Mouse (Mus musculus): Measurements from ENCODE around the gene Lrrc25.
"Not testable (repeated sequence)": the region's sequence is repeated elsewhere in the genome, so short reads cannot be mapped to it uniquely, and the experiment has no call there.

Gene Lrrc25

DNA sequence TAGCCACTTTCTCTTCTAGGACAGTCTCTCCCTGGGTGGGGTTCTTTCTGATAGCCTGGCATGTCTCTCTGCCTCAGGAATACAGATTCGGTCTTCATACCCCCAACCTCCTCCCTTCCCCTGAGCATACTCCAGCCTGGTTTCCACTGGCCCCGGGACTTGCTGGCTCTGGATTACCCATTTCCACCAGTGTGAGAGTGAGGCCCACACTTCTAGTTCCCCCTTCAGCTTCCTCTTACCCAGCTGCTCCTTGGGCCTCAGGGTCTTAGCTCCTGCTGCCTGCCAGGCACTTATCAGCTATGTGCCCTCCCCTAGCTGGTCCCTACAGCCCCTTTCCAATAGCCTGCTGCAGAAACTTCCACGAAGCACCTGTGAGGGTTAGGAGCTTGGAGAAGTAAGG lies at the start of gene Lrrc25:
Gene Lrrc25, plus strand, starts transcription at position 262 of the 400 bp plus-strand sequence.
- no peak for DNase-seq

- DNase-seq = no peak
These were observed 45.6 kb upstream of the Lrrc25 start for GRCm38 (mm10) chr8:70570360-70570759.

DNA sequence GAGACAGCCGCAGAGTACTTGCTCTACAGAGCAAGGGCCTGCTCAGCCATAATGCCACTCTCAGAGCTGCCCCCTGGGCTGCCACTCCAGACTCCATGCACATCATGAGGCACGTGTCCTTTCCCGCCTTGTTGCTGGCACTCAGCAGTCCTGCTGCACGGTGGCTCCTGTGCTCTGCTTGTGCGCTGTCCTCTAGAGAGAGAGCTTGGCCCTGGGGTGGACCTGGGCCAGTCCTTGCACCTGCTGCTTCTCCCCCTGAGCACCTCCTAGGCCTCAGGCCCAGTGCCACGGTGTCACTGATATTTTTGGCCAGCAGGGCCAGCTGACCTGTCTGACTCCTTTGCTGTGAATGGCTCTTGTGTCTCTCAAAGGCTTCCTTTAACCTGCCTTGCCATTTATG lies 45.0 kb upstream of the Lrrc25 start:
- peak in 1 of 2 experiments; percentile 45 for DNase-seq

GRCm38 (mm10) chr8:70574302-70574701 lies 41.7 kb upstream of the Lrrc25 start:
- DNase-seq = no peak

- DNase-seq = peak; percentile 65 to 71
These were observed 41.0 kb upstream of the Lrrc25 start for GRCm38 (mm10) chr8:70574915-70575314.

DNA sequence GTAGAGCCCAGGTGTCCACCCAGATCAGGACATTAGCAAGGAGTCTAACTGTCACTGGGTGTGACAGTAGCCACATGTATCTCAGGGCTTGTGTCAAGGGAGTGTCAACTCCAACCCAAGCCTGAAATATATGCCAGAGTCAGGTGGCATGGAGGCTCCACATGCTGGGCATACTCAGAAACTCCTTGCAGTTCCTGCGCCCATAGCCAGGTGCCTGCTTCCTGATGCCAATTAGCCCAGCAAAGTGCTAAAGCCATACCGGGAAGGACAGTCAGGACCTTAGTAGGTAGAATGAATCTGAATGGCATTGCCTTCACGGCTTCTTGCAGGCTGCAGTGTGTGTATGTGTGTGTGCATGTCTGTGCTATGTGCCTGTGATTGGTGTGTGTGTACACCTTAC lies 38.7 kb upstream of the Lrrc25 start:
- DNase-seq = no peak

- DNase-seq = peak; percentile 88 to 90
These were observed 32.2 kb upstream of the Lrrc25 start for GRCm38 (mm10) chr8:70583476-70584387.

- DNase-seq = no peak
These were observed 31.2 kb upstream of the Lrrc25 start for GRCm38 (mm10) chr8:70584606-70585257.

DNA sequence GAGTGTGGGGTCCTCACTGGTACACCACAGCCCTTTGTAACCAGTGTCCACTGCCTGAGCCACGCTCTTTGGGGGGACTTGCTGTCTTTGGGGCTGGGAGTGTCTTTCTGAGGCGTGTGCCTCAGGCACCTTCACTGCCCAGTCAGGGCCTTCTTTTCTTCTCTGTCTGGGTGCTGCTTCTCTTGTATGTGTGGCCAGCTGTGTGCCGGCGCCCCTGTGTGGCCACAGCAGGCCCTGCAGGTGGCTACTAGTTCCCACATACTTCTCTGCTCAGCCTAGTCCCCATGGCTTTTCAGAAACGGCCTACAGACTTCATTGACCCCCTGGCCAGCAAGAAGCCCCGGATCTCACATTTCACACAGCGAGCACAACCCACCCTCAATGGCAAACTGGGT lies 30.7 kb upstream of the Lrrc25 start:
- DNase-seq = peak; percentile 63 to 68

DNA sequence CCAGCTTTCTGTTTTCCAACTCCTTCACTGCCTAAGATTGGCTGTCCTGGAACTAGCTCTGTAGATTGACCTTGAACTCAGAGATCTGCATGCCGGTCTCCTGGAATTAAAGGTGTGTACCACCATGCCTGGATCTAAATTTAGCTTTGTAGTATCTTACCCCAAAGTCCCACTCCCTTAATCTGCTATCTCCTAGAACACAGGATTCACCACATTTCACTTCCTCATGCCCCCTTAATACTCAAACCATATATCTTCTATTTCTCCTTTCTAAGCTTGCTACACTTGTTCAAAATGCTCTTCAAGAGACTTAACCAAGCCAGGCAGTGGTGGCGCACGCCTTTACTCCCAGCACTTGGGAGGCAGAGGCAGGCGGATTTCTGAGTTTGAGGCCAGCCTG lies 28.0 kb upstream of the Lrrc25 start:
- not testable (repeated sequence) for DNase-seq

GRCm38 (mm10) chr8:70591569-70591968 lies 24.4 kb upstream of the Lrrc25 start:
- DNase-seq = no peak

DNA sequence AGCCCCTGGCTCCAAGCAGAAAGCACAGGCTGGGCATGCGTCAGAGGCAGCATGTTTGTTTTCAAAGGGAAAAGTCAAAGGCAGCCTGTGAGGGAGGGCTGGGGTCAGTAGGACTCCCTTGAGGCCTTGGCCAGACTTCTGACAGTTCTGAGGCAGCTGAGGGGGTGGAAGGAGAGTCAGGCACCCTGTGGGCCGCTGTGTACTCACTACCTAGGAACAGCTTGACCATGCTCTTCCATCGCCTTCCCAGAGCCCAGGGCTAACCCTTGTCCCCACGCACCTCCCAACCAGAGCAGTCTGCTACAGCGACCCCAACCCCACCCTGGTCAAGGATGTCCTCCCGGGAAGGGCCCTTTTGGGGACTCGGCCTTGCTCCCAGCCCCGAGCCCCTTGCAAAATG lies 22.8 kb upstream of the Lrrc25 start:
- DNase-seq = no peak

GRCm38 (mm10) chr8:70593961-70594609 lies 21.9 kb upstream of the Lrrc25 start, which contains the start of gene Isyna1:
TSS of gene Isyna1 (plus strand) at chr8:70594373.
- DNase-seq = peak; percentile 75 to 78

GRCm38 (mm10) chr8:70594621-70595564 lies 21.1 kb upstream of the Lrrc25 start:
- peak; percentile 59 to 71 for DNase-seq

GRCm38 (mm10) chr8:70595811-70596210 lies 20.1 kb upstream of the Lrrc25 start:
- DNase-seq = no peak

DNA sequence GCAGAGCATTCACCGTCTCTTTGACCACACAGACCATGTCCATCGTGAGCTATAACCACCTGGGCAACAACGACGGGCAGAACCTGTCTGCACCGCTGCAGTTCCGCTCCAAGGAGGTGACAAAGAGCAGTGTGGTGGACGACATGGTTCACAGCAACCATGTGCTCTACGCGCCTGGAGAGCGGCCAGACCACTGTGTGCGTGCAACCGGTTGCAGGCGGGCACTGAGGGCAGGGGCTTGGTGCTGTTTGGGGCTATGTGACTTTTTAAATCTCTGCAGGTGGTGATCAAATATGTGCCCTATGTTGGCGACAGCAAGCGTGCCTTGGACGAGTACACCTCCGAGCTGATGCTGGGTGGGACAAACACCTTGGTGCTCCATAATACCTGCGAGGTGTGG lies 19.7 kb upstream of the Lrrc25 start:
- peak; percentile 30 to 56 for DNase-seq

DNA sequence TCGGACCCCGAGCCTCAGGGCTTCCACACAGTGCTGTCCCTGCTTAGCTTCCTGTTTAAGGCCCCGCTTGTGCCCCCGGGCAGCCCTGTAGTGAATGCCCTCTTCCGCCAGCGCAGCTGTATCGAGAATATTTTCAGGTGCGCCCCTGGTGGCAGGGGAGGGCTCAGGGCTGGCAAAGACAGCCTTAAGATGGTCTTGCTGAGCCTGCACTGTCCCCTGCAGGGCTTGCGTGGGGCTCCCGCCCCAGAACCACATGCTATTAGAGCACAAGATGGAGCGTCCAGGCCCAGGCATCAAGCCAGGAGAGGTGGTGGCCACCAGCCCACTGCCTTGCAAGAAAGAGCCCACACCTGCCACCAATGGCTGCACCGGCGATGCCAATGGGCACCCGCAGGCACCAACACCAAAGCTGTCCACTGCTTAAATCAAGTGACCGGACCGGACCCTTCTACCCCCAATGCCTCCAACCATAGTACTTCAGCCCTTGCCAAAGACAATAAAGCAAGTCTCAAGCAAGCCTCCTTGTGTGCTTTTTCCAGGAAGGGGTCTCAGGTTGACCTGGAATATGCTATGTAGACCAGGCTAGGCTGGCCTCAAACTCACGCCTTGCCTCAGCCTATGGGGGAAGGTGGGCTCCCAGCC lies 19.1 kb upstream of the Lrrc25 start:
- DNase-seq = peak; percentile 83 to 87

DNA sequence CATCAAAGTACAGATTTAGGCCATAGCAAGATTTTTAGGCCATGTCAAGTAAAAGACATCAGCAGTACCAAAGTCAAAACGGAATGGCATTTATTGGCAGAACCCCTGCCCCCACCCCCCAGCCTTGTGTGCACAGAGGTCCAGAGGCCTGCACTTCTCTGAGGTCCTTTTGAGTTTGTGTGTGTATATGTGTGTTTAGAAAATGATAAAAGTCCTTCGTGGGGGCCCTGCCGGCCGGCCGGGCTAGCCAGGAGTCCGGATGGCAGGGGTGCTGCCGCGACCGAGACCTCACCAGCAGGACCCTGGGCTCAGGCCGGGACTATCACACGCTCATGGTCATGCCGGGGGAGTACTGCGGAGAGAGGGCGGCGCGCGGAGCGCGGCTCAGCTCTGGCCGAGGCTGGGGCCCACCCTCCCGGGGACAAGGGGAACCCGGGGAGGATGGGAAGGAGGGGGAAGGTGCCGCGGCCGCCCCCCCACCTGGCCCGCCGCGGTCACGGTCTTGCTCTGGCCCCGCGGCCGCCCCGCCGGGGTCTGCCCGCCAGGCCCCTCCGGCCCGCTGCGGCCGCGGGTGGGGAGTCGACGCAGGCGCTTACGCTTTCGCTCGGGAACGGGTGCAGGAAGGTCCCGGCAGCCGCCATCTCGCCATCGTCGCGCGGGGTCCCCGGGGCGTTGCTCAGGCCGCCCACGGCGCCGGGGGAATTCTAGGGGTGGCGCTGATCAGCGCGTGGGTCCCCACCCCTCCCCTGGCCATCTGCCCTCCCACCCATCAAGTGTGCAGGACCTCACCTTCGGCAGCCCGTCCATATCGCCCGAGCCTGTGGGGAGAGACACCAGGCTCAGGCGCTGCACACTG lies 18.3 kb upstream of the Lrrc25 start:
- peak; percentile 47 to 48 for DNase-seq

- peak; percentile 89 for DNase-seq
These were observed 17.7 kb upstream of the Lrrc25 start for GRCm38 (mm10) chr8:70598283-70598682.

GRCm38 (mm10) chr8:70598722-70599121 lies 17.2 kb upstream of the Lrrc25 start:
- no peak for DNase-seq

Measured in cerebellum, postnatal 14 days (tissue).